Mouse (Mus musculus) retina, postnatal 1 day (tissue): Measurements from ENCODE around the gene Nkap.
A peak's percentile ranks its signal among the peaks of the same experiment; 100 is the strongest.
"Not testable (repeated sequence)": the region's sequence is repeated elsewhere in the genome, so short reads cannot be mapped to it uniquely, and the experiment has no call there.

Experiments
- DNase-seq: peaks from one replicate; pipeline ENCODE4 v3.0.0-alpha.2; 2012

Nkap gene

DNA sequence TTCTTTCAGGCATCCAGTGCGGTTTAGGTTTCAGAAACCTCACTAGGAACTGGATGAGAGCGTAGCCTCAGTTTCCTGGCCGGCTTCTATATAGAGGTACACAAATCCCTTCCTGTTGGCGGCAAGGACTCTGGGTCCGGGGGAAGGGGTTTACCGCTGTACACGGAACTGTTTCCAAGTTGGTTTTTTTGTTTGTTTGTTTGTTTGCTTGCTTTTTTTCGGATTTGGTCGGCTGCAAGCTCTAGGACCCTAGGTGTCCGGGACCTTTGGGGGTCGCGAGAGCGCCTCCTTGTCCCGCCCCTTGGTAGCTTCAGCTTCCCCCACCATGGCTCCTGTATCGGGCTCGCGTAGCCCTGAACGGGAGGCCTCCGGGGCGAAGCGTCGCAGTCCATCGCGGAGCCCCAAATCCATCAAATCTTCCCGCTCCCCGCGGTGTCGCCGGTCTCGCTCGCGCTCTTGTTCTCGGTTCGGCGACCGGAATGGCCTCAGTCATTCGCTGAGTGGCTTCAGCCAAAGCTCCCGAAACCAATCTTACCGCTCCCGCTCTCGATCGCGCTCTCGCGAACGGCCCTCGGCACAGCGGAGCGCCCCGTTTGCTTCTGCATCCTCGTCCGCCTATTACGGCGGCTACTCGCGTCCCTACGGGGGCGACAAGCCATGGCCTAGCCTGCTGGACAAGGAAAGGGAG, at the start of gene Nkap:
Gene Nkap, plus strand, starts transcription at position 125 of the 688 bp plus-strand sequence.
- DNase-seq = peak; percentile 89

DNA sequence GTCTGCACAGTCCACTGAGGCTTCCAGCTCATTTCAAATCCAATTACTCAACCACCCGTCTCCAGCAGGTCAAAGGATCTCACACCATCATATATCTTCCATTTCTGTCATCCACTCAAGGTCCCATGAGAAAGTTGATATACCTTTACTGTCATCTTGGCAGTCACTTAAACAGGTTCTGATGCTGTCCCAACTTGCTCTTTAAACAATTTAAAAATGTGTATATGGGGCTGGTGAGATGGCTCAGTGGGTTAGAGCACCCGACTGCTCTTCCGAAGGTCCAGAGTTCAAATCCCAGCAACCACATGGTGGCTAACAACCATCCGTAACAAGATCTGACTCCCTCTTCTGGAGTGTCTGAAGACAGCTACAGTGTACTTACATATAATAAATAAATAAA, 46.2 kb upstream of the Nkap start:
- DNase-seq = not testable (repeated sequence)

GRCm38 (mm10) chrX:37081194-37081593, 45.4 kb upstream of the Nkap start:
- no peak for DNase-seq

DNA sequence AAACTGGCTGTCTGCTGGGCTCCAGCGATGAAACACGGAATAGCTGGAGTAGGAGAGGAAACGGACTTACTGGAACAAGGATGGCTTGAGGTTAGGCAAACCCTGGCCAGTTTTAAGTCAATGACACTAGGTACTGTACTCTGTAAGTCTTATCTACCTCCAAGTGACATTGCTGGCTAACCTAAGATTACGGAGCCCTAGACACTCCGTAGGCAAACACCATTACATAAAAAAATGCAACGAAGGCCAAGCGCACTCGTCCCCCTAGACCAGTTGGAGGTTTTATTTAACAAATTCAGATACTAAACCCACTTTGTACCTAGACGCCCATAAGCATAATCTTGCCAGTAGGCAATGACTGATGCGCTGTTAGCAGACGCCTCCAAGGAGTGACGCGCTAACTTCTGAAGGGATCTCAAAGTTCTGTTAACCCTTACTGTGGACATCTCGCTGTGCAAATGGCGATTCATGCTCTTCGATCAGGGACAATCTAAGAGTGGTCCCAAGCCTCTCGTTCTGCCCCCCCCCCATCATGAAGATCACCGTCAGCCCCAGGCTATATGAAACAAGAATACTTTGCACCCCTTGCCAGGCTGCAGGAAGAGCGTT, 42.2 kb upstream of the Nkap start:
- DNase-seq = peak; percentile 8

- DNase-seq = peak; percentile 94
These were observed 41.5 kb upstream of the Nkap start, which contains the start of gene Rpl39 for GRCm38 (mm10) chrX:37084927-37085660. Rpl39 (minus strand) TSS chrX:37085402.

DNA sequence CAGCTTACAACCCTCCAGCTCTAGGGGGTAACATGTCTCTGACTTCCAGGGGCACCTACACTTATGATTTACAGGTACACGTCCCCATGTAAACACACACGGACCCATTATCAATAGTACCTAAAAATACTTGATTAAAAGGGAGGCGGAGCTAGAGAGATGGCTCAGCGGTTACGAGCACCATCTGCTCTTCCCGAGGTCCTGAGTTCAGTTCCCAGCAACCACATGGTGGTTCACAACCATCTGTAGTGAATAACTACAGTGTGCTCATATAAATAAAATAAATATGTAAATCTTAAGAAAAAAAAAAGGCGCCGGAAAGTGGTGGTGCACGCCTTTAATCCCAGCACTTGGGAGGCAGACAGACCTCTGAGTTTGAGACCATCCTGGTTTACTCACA, 40.9 kb upstream of the Nkap start:
- no peak for DNase-seq

DNA sequence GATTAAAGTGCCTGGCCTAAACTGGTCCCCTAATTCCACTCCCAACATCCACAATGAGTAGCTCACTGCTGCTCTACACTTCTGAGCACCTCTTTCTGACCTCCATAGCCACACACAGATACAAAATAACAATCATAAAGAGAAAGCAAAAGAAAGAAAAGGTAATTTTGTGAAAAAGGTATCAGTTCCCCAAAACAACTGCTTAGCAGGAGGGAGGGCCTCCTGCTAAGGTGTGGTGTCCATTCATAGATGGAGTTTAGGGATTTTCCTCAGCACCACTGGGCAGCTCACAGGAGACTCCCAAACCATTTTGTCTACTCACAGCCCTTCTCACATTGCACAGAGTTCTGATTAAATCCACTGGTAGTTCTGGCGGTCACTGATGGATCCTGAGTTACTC, 37.8 kb upstream of the Nkap start:
- no peak for DNase-seq

GRCm38 (mm10) chrX:37091457-37091856, 35.1 kb upstream of the Nkap start:
- DNase-seq = no peak

GRCm38 (mm10) chrX:37095106-37095768, 31.4 kb upstream of the Nkap start:
- no peak for DNase-seq

DNA sequence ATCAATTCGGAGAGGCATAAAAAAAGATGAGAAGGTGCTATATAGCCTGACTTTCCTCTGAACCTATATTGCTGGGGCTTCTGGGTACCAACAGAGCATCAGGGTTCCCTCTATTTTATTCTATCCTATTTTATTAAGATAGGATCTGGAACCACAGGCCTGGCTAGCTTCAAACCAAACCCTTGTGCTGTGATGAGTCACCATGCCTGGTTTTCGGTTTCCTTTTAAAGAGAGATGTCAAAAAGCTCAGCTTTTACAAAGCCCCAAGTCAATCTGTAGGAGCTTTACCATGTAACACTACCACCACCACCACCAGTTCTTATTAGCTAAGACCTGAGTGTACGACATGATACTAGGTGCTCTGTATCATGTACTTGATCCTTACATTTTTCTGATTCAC, 27.9 kb upstream of the Nkap start:
- no peak for DNase-seq

- no peak for DNase-seq
These were observed 22.8 kb upstream of the Nkap start for GRCm38 (mm10) chrX:37103826-37104225.

DNA sequence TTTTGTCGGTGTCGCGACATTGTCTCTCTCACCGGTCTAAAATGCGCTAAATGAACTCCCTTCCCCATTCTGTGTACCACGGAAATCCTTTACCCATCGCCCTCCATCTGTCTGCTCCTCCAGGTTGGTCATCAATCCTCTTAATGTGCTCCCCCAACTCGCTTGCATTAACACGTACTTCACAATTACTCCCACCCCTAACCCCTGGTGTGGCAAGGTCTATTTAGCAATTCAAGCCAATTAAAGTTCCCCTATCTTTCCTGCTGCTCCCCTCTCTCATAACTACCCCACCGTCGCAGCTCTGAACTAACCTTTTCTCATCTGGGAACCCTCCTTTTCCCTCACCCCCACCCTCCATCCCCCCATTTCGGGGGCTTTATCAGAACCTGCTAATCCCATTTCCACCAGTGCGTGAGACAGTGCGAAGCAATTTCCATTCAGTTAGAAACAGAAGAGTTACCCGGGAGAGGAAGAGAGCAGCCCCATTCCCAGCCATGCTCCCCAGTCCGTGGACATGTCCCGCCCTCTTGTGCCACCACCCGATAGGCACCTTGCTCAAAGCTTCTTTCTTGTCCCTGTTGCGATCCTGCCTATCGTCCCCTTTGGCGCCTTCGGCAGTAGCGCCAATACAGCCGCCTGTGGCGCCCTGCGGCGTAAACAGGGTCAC, 16.9 kb upstream of the Nkap start:
- no peak for DNase-seq

- peak; percentile 98 for DNase-seq
These were observed 16.3 kb upstream of the Nkap start, which contains the start of gene Upf3b for GRCm38 (mm10) chrX:37110193-37110880. Upf3b (minus strand) TSS chrX:37110322.

GRCm38 (mm10) chrX:37110881-37111193, 15.8 kb upstream of the Nkap start:
- DNase-seq = no peak

- no peak for DNase-seq
These were observed 9.5 kb upstream of the Nkap start for GRCm38 (mm10) chrX:37117085-37117484.

- no peak for DNase-seq
These were observed 7.0 kb upstream of the Nkap start for GRCm38 (mm10) chrX:37119585-37119984.

- DNase-seq = no peak
These were observed 6.4 kb upstream of the Nkap start for GRCm38 (mm10) chrX:37120212-37120611.

GRCm38 (mm10) chrX:37125511-37125910, 1.1 kb upstream of the Nkap start:
- no peak for DNase-seq

DNA sequence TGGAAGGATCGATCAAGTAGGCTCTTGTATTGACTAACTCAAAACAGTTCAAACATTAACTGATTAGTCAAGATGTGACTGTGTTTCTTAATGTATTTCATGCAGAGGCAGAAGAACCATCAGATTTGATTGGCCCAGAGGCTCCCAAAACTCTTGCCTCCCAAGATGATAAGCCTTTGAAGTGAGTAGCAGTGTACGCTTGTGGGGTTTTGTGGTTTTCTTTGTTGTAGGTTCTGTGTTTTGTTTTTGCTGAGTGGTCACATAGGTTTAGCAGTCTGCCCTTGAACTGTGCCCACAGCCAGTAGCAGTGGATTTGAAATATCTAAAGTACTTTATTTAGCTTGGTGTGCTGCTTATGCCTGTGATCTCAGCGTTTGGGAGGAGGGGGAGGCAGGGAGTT, 15.1 kb downstream of the Nkap start:
- DNase-seq = no peak

DNA sequence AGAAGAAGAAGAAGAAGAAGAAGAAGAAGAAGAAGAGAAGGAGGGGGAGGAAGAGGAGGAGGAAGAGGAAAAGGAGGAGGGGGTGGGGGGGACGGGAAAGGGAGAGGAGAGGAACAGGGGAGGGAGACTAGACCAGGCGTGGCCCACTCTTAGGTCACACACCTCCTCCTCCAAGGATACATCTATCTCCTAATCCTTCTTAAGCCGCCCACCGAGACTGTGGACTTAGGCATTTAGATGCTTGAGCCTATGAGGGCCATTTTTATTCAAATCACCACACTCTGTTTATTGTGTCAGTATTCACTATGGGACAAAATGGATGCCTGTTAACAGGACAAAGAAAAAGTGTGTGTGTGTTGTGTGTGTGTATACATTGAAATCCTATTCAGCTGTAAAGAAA, 17.9 kb downstream of the Nkap start:
- not testable (repeated sequence) for DNase-seq

DNA sequence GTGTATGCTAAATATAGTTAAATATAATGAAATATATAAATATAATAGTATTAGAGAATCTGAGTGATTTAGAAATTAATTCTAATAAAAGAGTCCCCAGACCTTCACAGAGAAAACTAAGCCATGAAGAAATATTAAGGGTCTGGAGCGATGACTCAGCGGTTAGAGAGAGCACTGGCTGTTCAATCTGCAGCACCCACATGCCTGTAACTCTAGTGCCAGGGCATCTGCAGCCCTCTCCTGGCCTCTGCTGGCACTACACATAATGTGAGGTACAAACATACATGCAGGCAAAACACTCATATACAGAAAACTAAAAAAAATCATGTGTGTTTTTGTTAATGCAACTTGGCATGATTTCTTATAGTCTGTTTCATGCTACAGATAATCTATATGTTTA, 18.4 kb downstream of the Nkap start:
- peak; percentile 29 for DNase-seq

DNA sequence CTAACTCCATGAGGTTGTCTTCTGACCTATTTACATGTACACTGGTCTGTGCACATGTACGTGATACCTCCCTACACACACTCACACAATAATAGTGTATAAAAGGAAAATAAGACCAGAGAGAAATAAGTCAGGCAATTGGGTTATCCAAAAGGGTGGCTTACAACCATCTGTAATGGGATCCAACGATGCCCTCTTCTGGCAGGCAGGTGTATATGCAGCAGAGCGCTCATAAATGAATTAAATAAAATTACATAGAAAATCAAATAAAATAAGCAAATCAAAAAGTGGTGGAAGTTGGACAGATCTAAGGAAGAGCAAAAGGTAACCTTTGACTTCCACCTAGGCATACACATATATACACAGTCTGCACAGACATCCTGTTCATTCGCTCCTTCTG, 31.2 kb downstream of the Nkap start:
- DNase-seq = peak; percentile 3
